Mouse (Mus musculus): ENCODE measurements at regions not wholly inside any gene's neighbourhood (a gene's known extent, or its start where the extent isn't known, plus 50 kb on each side); places are given as distances from the start of the nearest gene placed in this dataset.
A peak's percentile ranks its signal among the peaks of the same experiment; 100 is the strongest.

GRCm38 (mm10) chr6:26490321-26490720 lies 681.3 kb upstream of the Pot1a start:
- no peak for ATAC-seq
- 78% methylated on average over 1 of the region's 1 CpGs for WGBS
- DNase-seq (ENCODE audit: low spot score): no peak
- no peak overlapping the region for H3K27ac ChIP-seq
- TF ChIP-seq CTCF (IDR thresholded peaks at IDR 0.05; ENCODE audit: low read depth): no peak
- no peaks in the 10 kb centered on the region for H3K9me3 ChIP-seq (ENCODE audit: low read length)
- no peaks in the 10 kb centered on the region for H3K27me3 ChIP-seq (ENCODE audit: insufficient read depth, low read length)
- H3K4me3 ChIP-seq (ENCODE audit: low read length): no peak overlapping the region
- no peaks in the 10 kb centered on the region for H3K4me1 ChIP-seq (ENCODE audit: insufficient read depth, low read length)
- H3K36me3 ChIP-seq (ENCODE audit: insufficient read depth, low read length): no peaks in the 10 kb centered on the region
- no peak overlapping the region for H3K9ac ChIP-seq (replicated peaks; ENCODE audit: low read length)
- no peak overlapping the region for H3K4me2 ChIP-seq (ENCODE audit: low read depth, low read length)

- H3K27me3 ChIP-seq (ENCODE audit: insufficient read depth, low read length): no peaks in the 10 kb centered on the region
- no peaks in the 10 kb centered on the region for H3K9me3 ChIP-seq (ENCODE audit: low read length)
- H3K9ac ChIP-seq (replicated peaks; ENCODE audit: low read length): no peak overlapping the region
- no peaks in the 10 kb centered on the region for H3K36me3 ChIP-seq (ENCODE audit: insufficient read depth, low read length)
- ATAC-seq (no peak), DNase-seq (ENCODE audit: low spot score) (no peak)
- no peaks in the 10 kb centered on the region for H3K4me1 ChIP-seq (ENCODE audit: insufficient read depth, low read length)
- no peak for TF ChIP-seq CTCF (IDR thresholded peaks at IDR 0.05; ENCODE audit: low read depth)
- H3K4me2 ChIP-seq (ENCODE audit: low read depth, low read length): no peak overlapping the region
- no peak overlapping the region for H3K27ac ChIP-seq
- 82% methylated on average over 1 of the region's 1 CpGs for WGBS
- no peak overlapping the region for H3K4me3 ChIP-seq (ENCODE audit: low read length)
These were observed 675.4 kb upstream of the Pot1a start for GRCm38 (mm10) chr6:26484451-26484850.

- Histone ChIP-seq H3K4me3 (ENCODE audit: low read length) (no peak overlapping the region), H3K4me2 (ENCODE audit: low read depth, low read length) (no peak overlapping the region), H3K27ac (no peak overlapping the region), H3K27me3 (ENCODE audit: insufficient read depth, low read length) (no peaks in the 10 kb centered on the region), H3K9ac (replicated peaks; ENCODE audit: low read length) (no peak overlapping the region), H3K9me3 (ENCODE audit: low read length) (no peaks in the 10 kb centered on the region), H3K36me3 (ENCODE audit: insufficient read depth, low read length) (no peaks in the 10 kb centered on the region), H3K4me1 (ENCODE audit: insufficient read depth, low read length) (no peaks in the 10 kb centered on the region)
- DNase-seq (ENCODE audit: low spot score): no peak
- ATAC-seq: no peak
- 36% methylated on average over 7 of the region's 7 CpGs for WGBS
- TF ChIP-seq CTCF (IDR thresholded peaks at IDR 0.05; ENCODE audit: low read depth): no peak
These were observed 632.3 kb upstream of the Pot1a start for GRCm38 (mm10) chr6:26441133-26441875.

GRCm38 (mm10) chr6:26440445-26440844 lies 631.4 kb upstream of the Pot1a start:
- Histone ChIP-seq H3K9me3 (ENCODE audit: low read length) (no peaks in the 10 kb centered on the region), H3K27me3 (ENCODE audit: insufficient read depth, low read length) (no peaks in the 10 kb centered on the region), H3K36me3 (ENCODE audit: insufficient read depth, low read length) (no peaks in the 10 kb centered on the region), H3K9ac (replicated peaks; ENCODE audit: low read length) (no peak overlapping the region), H3K27ac (no peak overlapping the region), H3K4me1 (ENCODE audit: insufficient read depth, low read length) (no peaks in the 10 kb centered on the region), H3K4me2 (ENCODE audit: low read depth, low read length) (no peak overlapping the region), H3K4me3 (ENCODE audit: low read length) (no peak overlapping the region)
- no peak for TF ChIP-seq CTCF (IDR thresholded peaks at IDR 0.05; ENCODE audit: low read depth)
- no peak for ATAC-seq
- peak; percentile 10 for DNase-seq (ENCODE audit: low spot score)
- 20% methylated on average over 3 of the region's 3 CpGs for WGBS

Measured in hindbrain, postnatal 0 days (tissue).